Mouse (Mus musculus) gastrocnemius, postnatal 4 days (tissue): Measurements from ENCODE around the gene Aldh6a1. TPM values are rescaled to one million over a fixed set of nuclear protein-coding genes. Genes with fewer than 3 reads are reported as not detected.

Source experiments
- DNase-seq, 2 experiments: peaks; one replicate each; pipeline ENCODE4 v3.0.0; 2021 to 2022; ENCODE audit warnings: low spot score in 2 of 2, mixed read lengths in 2 of 2
- total RNA-seq, 2 experiments: library from RNA; stranded (reverse); gene quantifications; 2 replicates each; pipeline ENCODE4 v1.2.3; 2021

Aldh6a1 gene
- total RNA-seq, 2 experiments from 2014 or later: 32.7 to 34.6 TPM

- DNase-seq: peak; percentile 54 to 77
Measured at GRCm38 (mm10) chr12:84416834-84417604, 33.8 kb downstream of the Aldh6a1 start, which contains the start of gene Rnf113a2. Gene Rnf113a2, plus strand, starts transcription at chr12:84417196.

GRCm38 (mm10) chr12:84408819-84409507 lies 41.8 kb downstream of the Aldh6a1 start, which contains the start of the genes Entpd5 and Bbof1:
Gene Entpd5, minus strand, starts transcription at chr12:84409029.
Gene Bbof1, plus strand, starts transcription at chr12:84409071.
- DNase-seq: peak; percentile 81 to 89

- DNase-seq: peak in 1 of 2 experiments; percentile 22
Measured at GRCm38 (mm10) chr12:84407874-84408818, 42.7 kb downstream of the Aldh6a1 start.

GRCm38 (mm10) chr12:84407259-84407658 lies 43.5 kb downstream of the Aldh6a1 start:
- no peak for DNase-seq

- DNase-seq: no peak
Measured at GRCm38 (mm10) chr12:84404541-84404940, 46.3 kb downstream of the Aldh6a1 start.

GRCm38 (mm10) chr12:84402923-84403322 lies 47.9 kb downstream of the Aldh6a1 start:
- DNase-seq: no peak

- no peak for DNase-seq
Measured at GRCm38 (mm10) chr12:84400653-84401052, 50.2 kb downstream of the Aldh6a1 start.

- DNase-seq: no peak
Measured at GRCm38 (mm10) chr12:84400068-84400467, 50.7 kb downstream of the Aldh6a1 start.

GRCm38 (mm10) chr12:84399663-84400062 lies 51.1 kb downstream of the Aldh6a1 start:
- DNase-seq: no peak

- no peak for DNase-seq
Measured at GRCm38 (mm10) chr12:84399135-84399534, 51.7 kb downstream of the Aldh6a1 start.

- no peak for DNase-seq
Measured at GRCm38 (mm10) chr12:84398629-84399028, 52.2 kb downstream of the Aldh6a1 start.

- no peak for DNase-seq
Measured at GRCm38 (mm10) chr12:84397685-84398084, 53.1 kb downstream of the Aldh6a1 start.

GRCm38 (mm10) chr12:84396947-84397679 lies 53.7 kb downstream of the Aldh6a1 start:
- no peak for DNase-seq

GRCm38 (mm10) chr12:84393847-84394246 lies 57.0 kb downstream of the Aldh6a1 start:
- DNase-seq: no peak

- no peak for DNase-seq
Measured at GRCm38 (mm10) chr12:84392681-84393080, 58.1 kb downstream of the Aldh6a1 start.

GRCm38 (mm10) chr12:84390336-84390735 lies 60.5 kb downstream of the Aldh6a1 start:
- no peak for DNase-seq

- no peak for DNase-seq
Measured at GRCm38 (mm10) chr12:84388774-84389400, 61.9 kb downstream of the Aldh6a1 start.

GRCm38 (mm10) chr12:84388097-84388496 lies 62.7 kb downstream of the Aldh6a1 start:
- no peak for DNase-seq

GRCm38 (mm10) chr12:84385408-84385807 lies 65.4 kb downstream of the Aldh6a1 start:
- DNase-seq: no peak

- no peak for DNase-seq
Measured at GRCm38 (mm10) chr12:84384644-84385081, 66.1 kb downstream of the Aldh6a1 start.
